Mouse (Mus musculus): Measurements from ENCODE around the gene Cyp2t4.

Cyp2t4 gene

GRCm38 (mm10) chr7:27184964-27185363 lies 31.4 kb downstream of the Cyp2t4 start:
- peak; percentile 76 for DNase-seq (ENCODE audit: low read depth)

- no peak for DNase-seq (ENCODE audit: low read depth)
Measured at GRCm38 (mm10) chr7:27185986-27186385, 32.5 kb downstream of the Cyp2t4 start.

GRCm38 (mm10) chr7:27189271-27189931 lies 35.9 kb downstream of the Cyp2t4 start:
- DNase-seq (ENCODE audit: low read depth) = peak; percentile 32

- DNase-seq (ENCODE audit: low read depth) = no peak
Measured at GRCm38 (mm10) chr7:27192434-27192833, 38.9 kb downstream of the Cyp2t4 start.

DNA sequence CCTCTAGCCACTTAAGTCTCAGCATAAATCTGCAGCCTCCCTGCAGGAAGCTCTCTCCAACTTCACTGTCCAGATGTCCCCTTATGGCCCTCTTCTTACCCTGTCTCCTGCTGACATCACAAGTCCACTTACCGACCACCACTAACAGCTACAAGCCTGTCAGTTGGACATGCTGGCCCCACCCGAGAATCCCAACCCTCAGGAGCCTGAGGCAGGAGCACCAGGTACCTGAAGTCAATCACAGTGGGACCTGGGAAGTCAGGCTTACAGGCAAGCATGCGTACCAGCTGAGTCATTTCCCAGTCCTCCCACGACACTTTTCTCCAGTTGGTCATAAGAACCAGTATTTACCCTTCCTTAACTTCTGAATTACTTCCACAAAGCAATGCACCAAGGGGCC lies 40.2 kb downstream of the Cyp2t4 start:
- DNase-seq (ENCODE audit: low read depth) = peak; percentile 29

DNA sequence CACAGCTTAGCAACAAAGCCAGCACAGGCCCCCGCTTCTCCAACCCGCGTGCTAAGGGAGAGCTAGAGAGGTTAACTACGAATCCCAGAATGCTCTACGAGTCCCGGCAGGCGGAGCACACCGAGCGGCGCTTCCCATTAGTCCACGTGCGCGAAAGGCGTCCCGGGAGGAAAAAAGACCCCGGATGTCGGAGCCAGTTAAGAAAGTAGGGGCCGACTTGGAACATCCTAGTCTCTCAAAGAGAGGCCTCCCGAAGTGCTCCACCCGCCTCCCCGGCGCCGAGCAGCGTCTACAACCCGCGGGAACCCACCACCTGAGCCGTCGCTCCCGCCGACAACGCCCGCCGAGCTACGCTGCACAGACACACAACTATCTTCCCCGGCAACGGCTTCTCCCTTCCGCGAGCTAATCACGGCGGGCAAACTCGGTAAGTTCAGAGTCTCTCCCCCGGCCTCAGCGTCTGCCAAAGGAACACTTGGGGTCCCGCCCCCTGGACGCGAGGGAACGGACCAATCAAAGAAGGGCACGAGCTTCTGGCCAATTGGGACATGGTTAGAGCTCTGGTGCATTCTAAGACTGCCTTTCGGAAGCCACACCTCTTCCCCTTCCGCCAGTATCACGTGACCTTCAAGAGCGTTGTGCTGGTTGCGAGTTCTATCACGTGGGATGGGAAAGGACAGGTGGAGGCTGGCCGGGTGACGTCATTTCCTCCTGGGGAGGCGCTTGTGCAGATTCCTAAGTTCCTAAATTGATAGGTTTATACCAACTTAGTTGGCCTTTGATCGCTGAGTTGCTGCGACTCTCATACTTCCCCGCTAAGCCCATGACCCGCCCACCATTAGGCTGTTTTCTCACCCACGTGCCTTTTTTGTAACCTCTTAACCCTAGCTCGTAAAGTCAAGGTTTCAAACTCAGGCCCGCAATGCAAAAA lies 42.4 kb downstream of the Cyp2t4 start, which contains the start of the genes BC024978 and Snrpa:
Gene BC024978, plus strand, starts transcription at position 101 of the 931 bp plus-strand sequence.
Gene Snrpa, minus strand, starts transcription at position 591 of the 931 bp plus-strand sequence.
- DNase-seq (ENCODE audit: low read depth) = peak; percentile 100

- no peak for DNase-seq (ENCODE audit: low read depth)
Measured at GRCm38 (mm10) chr7:27197136-27197535, 43.6 kb downstream of the Cyp2t4 start.

GRCm38 (mm10) chr7:27197634-27198033 lies 44.1 kb downstream of the Cyp2t4 start:
- DNase-seq (ENCODE audit: low read depth) = no peak

- no peak for DNase-seq (ENCODE audit: low read depth)
Measured at GRCm38 (mm10) chr7:27198355-27198754, 44.8 kb downstream of the Cyp2t4 start.

DNA sequence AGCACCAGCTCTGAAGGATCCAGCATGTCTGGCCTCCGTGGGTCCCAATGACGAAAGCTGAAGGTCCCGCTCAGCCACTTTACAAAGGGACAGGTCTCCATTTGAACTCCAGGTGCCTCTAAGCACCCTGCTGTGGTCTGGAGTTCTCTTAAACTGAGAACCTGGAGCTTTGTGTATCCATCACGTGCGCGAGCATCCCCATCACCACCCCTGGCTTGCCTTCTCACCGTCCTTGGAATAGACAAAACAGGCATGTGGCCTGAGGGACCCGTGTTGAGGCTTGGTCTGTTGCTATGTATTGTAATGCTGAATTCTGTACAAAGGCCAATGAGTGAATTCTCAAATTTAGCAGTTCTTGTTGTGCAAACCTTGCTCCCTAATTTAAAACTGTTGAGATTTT lies 45.3 kb downstream of the Cyp2t4 start:
- DNase-seq (ENCODE audit: low read depth) = no peak

DNA sequence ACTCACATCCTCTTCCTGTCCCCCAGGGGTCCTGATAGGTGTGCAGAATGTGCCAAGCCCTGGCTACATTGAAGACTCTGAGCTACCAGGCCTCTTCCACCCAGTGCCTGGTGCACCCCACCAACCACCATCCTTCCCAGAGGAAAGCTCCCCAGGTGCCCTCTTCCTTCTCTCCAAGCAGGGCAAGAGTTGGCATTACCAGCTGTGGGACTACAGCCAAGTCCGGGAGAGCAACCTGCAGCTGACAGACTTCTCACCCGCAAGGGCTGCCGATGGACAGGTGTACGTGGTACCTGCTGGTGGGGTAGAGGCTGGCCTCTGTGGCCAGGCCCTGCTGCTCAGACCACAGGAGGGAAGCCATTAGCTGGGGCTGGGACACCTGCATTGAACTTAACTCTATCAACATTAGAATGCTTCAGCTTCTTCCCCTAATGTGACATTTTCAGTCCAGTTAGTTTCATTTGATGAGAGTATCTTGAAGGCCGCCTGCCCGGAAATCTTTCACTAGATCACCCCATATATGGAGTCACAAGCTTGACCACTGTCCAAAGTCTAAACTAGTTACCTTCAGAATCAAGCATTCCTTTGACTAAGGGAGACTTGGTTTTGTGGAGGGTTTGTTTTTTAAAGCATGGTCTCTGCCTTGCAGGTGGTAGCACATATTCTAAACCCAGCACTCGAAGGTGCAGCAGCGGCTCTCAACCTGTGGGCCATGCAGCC lies 50.4 kb downstream of the Cyp2t4 start:
- no peak for DNase-seq (ENCODE audit: low read depth)

Measured in 416B (cell line).